Mouse (Mus musculus): Measurements from ENCODE around the gene Chd2.

DNA sequence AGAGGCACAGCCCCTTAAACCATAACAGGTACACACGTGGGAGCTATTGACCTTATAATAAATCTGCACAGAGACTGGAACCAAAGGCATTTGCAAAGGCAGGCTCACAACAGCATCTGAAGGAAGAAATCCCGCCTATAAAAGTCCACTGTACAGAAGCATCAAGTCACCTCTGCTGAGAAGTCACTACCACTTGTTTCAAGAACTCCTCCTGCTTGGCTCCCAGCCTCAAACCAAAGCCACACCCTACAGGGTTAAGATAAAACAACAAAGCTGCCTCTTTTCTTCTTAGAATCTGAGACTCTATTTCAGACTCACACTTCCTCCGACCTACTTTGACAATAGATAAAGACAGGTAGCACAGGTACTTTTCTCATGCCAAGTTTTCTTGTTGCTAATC is 62.1 kb downstream of the Chd2 start:
- TF ChIP-seq POLR2A (IDR thresholded peaks at IDR 0.05; ENCODE audit: low read depth, low read length), result no peak
- no peak for TF ChIP-seq CTCF (IDR thresholded peaks at IDR 0.05; ENCODE audit: borderline replicate concordance, insufficient read depth, low read length)

All from embryonic fibroblast, embryonic 13.5 days (primary cell).